Mouse (Mus musculus) v-Abl transformed pro-B cells (cell line): ENCODE data around the gene Lca5l.

ENCODE experiments used
- in situ Hi-C, 2 experiments: fragments of 400-800 bp; cut with MboI; formaldehyde crosslinking; loops; one replicate each; pipeline ENCODE4 v1.15.1; 2025; ENCODE audit not compliant: unreplicated experiment in 2 of 2

Lca5l gene

DNA sequence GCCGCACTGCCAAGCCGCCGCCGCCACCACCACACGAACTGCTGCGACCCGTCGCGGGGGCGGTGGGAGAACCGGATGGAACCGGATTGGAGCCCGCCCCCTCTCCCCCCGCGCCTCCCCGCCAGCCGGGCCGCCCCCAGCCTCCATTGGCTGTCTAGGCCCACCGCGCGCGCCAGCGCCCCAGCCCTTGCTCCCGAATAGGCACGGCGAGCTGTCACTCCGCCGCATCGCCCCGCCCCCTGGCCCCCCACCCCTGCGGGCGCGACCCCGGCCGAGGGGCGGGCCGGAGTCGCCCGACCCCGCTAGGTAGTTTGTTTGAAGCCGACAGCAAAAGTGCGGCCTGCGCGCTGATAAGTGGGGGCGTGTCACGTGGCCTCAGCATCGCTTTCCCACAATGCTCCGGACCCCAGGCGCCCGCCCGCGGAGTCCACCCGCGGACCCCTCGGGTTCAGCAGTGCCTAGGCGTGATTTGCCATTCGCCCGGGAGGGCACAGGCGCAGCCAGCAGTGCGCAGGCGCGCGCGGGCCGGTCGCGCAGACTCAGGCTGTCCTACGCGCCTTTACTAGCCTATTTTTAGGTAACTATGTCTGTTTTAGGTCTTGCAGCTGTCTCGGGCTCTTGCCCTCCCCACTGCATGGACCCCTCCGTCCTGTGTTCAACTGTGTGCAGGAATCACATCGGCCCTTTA is 64.3 kb downstream of the Lca5l start, which contains the start of gene Hmgn1:
Gene Hmgn1, minus strand, starts transcription at position 73 of the 688 bp plus-strand sequence.
- in situ Hi-C loops = no loop called here

GRCm38 (mm10) chr16:96127288-96127656 is 64.8 kb downstream of the Lca5l start:
- in situ Hi-C loops = no loop called here

DNA sequence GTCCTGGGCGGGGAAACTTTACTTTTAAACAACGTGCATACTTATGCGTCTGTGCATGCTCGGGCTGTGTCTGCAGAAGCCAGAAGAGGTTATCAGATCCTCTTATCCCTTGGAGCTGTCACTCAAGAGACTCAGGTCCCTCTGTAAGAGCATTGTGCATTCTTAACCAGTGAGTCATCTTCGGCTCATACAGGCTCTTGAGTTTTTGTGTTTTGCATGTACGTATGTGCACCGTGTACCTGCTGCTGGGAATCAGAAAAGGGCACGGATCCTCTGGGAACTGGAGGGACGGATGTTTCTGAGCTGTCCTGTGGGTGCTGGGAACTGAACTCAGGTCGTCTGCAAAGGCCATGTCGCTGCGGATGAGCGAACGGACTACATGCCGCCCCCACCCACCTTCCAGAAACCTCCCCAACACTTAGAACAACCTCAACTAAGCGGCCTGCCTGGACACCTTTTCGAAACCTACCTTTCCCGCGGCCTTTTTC is 65.3 kb downstream of the Lca5l start:
- in situ Hi-C loops = no loop called here

- in situ Hi-C loops = no loop called here
These were observed 71.9 kb downstream of the Lca5l start for GRCm38 (mm10) chr16:96120022-96120623.

DNA sequence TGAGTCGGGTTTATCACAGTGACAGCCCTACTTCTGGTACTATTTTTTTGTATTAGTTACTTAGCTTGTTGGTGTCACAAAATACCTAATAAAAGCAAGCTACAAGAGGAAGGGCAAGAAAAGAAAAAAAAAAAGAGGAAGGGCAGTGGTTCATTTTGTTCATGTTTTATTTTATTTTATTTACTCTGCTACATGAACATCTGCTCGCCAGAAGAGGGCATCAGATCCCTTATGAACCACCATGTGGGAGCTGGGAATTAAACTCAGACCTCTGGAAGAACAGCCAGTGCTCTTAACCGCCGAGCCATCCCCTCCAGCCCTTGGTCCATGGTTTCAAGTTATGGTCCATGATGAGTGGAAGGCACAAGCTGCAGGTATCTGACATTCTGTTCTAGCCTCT is 77.3 kb downstream of the Lca5l start:
- in situ Hi-C loops = no loop called here

DNA sequence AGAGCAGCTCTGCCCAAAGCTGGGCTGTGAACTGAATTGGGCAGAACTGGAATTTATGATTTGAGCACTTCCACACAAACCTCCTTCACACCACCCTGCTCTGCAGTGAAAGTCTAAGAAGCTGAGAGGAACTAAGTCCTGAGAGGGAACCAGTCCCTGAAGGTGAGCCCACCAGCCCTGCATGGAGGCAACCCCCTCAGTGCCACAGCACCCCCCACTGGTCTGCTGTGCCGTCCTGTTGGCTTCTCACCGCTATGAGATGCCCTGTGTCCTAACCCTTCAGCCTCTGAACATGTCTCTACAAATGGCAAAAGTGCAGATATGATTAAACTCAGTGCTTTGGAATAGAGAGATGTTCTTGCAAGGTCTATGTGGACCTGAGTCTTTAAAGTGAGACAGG is 79.3 kb downstream of the Lca5l start:
- in situ Hi-C loops = no loop called here

- in situ Hi-C loops = no loop called here
These were observed 81.3 kb downstream of the Lca5l start for GRCm38 (mm10) chr16:96110655-96111345.

DNA sequence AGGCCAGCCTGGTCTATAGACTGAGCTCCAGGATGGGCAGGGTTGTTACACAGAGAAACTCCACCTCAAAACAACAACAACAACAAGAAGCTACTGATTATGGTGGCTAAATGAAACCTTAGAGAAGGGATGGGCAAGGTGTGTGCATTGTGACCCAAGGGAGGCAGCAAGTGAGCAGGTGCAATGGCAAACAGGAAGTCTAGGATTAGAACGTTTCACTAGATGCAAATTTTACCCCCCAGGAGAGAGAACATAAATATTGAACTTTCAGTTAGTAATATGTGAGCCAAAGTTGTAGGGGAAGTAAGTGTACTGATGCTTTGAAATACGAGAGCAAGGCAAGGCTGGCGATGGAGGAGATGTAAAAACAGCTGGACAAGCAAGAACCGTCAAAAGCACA is 82.4 kb downstream of the Lca5l start:
- in situ Hi-C loops = no loop called here
